Mouse (Mus musculus) gastrocnemius, adult 2 months (tissue): ENCODE results near the gene Tmem45a2. TPM values are rescaled to one million over a fixed set of nuclear protein-coding genes. Genes with fewer than 3 reads are reported as not detected.
"Not testable (repeated sequence)": the region's sequence is repeated elsewhere in the genome, so short reads cannot be mapped to it uniquely, and the experiment has no call there.

Experiments
- DNase-seq: peaks from one replicate; pipeline ENCODE4 v3.0.0; 2022
- H3K27ac ChIP-seq: fragments of 200-600 bp; 2 replicates; pipeline ENCODE4 v1.8.1; 2022; ENCODE audit warnings: mild to moderate bottlenecking
- H3K4me3 ChIP-seq: fragments of 200-600 bp; 2 replicates; pipeline ENCODE4 v1.8.1; 2022; ENCODE audit warnings: mild to moderate bottlenecking, moderate library complexity
- CTCF ChIP-seq: fragments of 200-600 bp; IDR thresholded peaks from 2 replicates; pipeline ENCODE4 v1.8.1; 2022; ENCODE audit warnings: antibody characterized with exemption, mild to moderate bottlenecking, moderate library complexity
- intact Hi-C: fragments of 180-260 bp; cut with DNase I; formaldehyde crosslinking; loops from one replicate; pipeline ENCODE4 v1.15.1; 2025
- total RNA-seq, 2 experiments: library from RNA; stranded (reverse); gene quantifications; 2 replicates each; pipeline ENCODE4 v1.2.3; 2021

Gene Tmem45a2
- total RNA-seq, 2 experiments from 2014 or later, result not detected

DNA sequence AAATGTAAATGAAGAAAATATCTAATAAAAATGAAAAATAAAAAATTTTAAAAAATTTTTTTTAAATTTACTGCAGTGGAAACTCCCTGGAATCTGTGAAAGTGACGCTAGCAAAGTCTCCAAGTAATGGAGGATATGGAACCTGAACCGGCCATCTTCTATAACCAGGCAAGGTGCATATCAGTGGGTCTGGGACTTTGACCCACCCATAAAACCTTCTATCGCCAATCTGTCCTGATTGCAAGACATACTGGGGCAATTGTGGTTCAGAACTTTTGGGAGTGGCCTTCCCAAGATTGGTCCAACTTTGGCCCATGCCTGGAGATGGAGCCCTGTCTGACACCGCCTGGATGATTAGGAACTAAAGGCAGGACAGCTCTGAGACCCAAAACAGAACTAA is 14.2 kb downstream of the Tmem45a2 start:
- no peak overlapping the region for H3K27ac ChIP-seq
- no peak overlapping the region for H3K4me3 ChIP-seq
- TF ChIP-seq CTCF, result no peak
- intact Hi-C loops, result no loop called here
- no peak for DNase-seq

DNA sequence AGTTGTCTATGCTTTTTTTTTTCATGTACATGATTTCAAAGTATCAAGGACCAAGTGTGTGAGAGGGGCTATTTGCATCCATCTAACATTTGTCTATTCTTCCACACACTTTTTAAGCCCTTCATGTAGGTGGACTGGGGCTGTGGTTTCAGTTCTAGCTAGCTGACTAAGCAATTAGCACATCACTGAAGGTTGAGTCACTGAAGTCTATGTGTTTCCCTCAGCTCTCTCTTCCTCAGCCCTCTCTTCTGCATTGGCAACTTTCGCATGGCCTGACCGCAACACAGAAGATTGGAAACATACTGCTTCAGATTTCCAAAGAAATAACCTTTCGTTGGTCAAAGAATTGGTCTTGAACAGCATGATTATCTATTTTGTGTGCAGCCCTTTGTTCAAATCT is 21.2 kb downstream of the Tmem45a2 start:
- no peak for DNase-seq
- Histone ChIP-seq H3K27ac (no peak overlapping the region), H3K4me3 (no peak overlapping the region)
- intact Hi-C loops, result no loop called here
- no peak for TF ChIP-seq CTCF

DNA sequence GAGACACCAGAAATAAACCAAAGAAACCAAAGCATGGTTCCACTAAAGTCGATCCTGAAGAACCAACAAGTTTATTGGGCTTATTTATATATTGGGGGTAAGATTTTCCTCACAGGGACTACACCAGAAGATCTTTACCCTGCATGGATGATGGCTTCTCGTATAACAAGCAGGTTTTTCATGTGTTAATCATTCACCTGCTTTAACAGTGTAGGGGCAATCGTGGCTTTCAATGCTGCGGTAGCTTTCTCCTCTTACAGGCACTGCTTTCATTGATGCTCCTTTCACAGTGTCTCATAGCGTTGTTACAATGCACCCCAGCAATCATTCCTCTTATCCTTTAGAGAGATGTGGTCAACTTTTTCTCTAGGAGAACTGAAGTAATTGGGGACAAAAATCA is 32.6 kb downstream of the Tmem45a2 start:
- intact Hi-C loops, result no loop called here
- no peak for TF ChIP-seq CTCF
- Histone ChIP-seq H3K4me3 (no peak overlapping the region), H3K27ac (no peak overlapping the region)
- DNase-seq, result no peak

DNA sequence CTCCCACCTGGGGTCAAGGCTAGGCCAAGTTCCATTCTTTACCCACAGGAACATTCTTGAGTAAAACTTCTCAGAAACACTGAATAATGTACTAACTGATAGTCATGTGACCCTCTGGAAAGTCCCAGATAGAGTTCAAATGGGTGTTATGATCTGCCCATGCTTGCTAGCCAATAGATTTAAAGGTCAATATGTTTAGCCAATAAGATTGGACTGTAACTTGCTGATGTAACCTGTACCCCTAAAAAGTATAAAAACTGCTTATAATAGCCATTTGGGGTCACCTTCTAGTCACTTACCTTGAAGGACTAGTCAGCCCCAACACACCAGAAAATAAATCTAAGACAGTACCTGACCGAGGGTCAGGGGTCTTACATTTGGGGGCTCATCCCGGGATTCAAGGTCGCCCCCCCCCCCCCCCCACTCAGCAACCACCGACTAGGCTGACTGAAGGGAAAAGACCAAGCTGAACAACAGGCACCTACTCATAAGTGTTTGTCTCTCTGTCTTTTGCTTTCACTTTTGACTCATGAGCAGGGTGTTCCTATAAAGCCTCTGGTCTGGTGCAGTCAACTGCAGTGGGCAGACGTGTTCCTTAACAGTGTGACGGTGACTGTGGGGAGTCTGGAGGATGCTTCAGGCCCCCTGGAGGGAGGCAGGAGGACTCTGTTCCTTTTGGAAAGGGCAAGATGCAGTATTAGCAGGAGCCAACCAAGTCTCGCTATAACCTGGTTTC is 40.9 kb downstream of the Tmem45a2 start:
- no peak for TF ChIP-seq CTCF
- Histone ChIP-seq H3K27ac (no peak overlapping the region), H3K4me3 (no peak overlapping the region)
- DNase-seq, result no peak
- intact Hi-C loops, result no loop called here

DNA sequence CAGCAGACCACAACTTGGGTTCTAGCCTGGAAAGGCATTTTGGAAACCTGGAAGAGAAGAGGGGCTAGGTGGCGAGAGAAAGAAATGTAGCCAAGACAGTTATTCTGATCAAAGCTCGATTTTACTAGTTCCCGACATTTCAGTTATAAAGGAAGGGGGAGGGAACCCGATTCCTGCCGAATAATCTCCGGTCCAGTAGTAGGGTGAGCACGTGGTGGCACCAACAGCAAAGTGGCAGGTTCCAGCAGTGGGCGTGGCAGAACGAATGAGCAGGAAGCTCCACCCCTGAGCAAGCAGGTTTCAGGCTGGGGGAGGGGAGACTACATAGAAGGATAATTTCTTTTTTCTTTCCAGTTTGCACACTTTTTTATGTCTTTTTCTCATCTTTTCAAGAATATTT is 72.9 kb downstream of the Tmem45a2 start:
- H3K27ac ChIP-seq, H3K4me3 ChIP-seq, intact Hi-C loops, DNase-seq: not testable (repeated sequence)

Other genes starting within 250 kb of the Tmem45a2 start
- 1 to 10 TPM; 1.8 to 2.8 TPM for gene Tmem45a, start 185.2 kb downstream of the Tmem45a2 start, total RNA-seq
- gene Lnp1, start 143.3 kb downstream of the Tmem45a2 start, total RNA-seq, result not detected
- gene Tomm70a, start 50.3 kb upstream of the Tmem45a2 start, total RNA-seq, result 10 to 100 TPM; 31.6 to 37.4 TPM
- gene Nit2, start 96.0 kb upstream of the Tmem45a2 start, total RNA-seq, result 10 to 100 TPM; 22.7 to 24.3 TPM
- gene Tbc1d23, start 160.1 kb upstream of the Tmem45a2 start, total RNA-seq, result 10 to 100 TPM; 19.2 to 19.5 TPM
- gene Tmem30c, start 221.5 kb upstream of the Tmem45a2 start, total RNA-seq, result not detected